Comparison of ENCODE assay signal across 8 mouse cellular contexts in the genomic region with DNA sequence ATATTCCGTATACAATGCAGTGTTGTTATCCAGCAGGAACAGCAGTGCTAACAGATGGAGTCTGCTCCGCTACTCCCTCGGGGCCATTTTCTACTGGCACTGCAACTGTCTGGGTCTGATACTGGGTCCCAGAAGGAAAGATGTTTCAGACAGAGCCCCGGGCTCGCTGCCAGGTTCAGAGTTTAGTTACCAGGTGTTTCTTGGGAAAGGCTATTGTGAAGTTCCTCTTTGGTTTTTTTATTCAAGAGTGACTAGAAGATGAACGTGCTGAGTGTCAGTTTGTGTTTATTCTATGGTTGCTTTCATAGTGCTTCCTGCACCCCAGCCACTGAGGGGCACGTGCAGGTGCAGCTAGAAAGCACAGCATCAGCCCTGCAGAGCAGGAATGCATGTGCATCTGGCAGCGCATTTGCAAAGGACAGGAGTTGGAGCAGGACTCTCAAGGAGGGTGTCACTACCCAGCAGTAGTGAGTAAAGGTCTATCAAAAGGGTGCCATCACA. TPM values are rescaled to one million over a fixed set of nuclear protein-coding genes. Genes with fewer than 3 reads are reported as not detected.
DNase-seq lines count a peak whose midpoint lies in the region; ATAC-seq and TF ChIP-seq lines count a peak whose summit lies in the region.

No protein-coding gene starts in this region.

- H3K4me3 ChIP-seq in hindbrain, embryonic 10.5 days: no peak overlapping the region
- no peak overlapping the region for H3K4me3 ChIP-seq in hindbrain, embryonic 11.5 days (ENCODE audit: low read depth, low read length)
- H3K4me3 ChIP-seq in forebrain, embryonic 13.5 days: no peak overlapping the region
- no peak overlapping the region for H3K4me3 ChIP-seq in limb, embryonic 14.5 days (replicated peaks; ENCODE audit: low read length)

- no peaks in the 10 kb centered on the region for H3K9me3 ChIP-seq in hindbrain, embryonic 10.5 days
- H3K9me3 ChIP-seq in hindbrain, embryonic 11.5 days (ENCODE audit: control insufficient read depth, low read length): no peaks in the 10 kb centered on the region
- H3K9me3 ChIP-seq in forebrain, embryonic 13.5 days (replicated peaks): no peaks in the 10 kb centered on the region
- no peaks in the 10 kb centered on the region for H3K9me3 ChIP-seq in limb, embryonic 14.5 days (ENCODE audit: control insufficient read depth, low read length)

- H3K4me1 ChIP-seq in hindbrain, embryonic 10.5 days (replicated peaks): peaks cover 11% of the 10 kb centered on the region
- no peaks in the 10 kb centered on the region for H3K4me1 ChIP-seq in hindbrain, embryonic 11.5 days (replicated peaks; ENCODE audit: control insufficient read depth, insufficient read depth, low read length)
- peaks cover 12% of the 10 kb centered on the region for H3K4me1 ChIP-seq in forebrain, embryonic 13.5 days
- H3K4me1 ChIP-seq in limb, embryonic 14.5 days (ENCODE audit: control insufficient read depth, insufficient read depth, low read length): peaks cover 18% of the 10 kb centered on the region

- no peak overlapping the region for H3K4me2 ChIP-seq in hindbrain, embryonic 11.5 days (replicated peaks; ENCODE audit: low read depth, low read length)
- no peak overlapping the region for H3K4me2 ChIP-seq in forebrain, embryonic 13.5 days
- H3K4me2 ChIP-seq in limb, embryonic 14.5 days (replicated peaks; ENCODE audit: low read depth, low read length, severe bottlenecking): no peak overlapping the region

- no peak overlapping the region for H3K9ac ChIP-seq in hindbrain, embryonic 11.5 days (ENCODE audit: low read depth, low read length)
- no peak overlapping the region for H3K9ac ChIP-seq in forebrain, embryonic 13.5 days
- no peak overlapping the region for H3K9ac ChIP-seq in limb, embryonic 14.5 days (ENCODE audit: low read depth, low read length, severe bottlenecking)

- 0 out of 2 replicates have a peak overlapping the region, but pooled peaks have one; percentile 3 for H3K27ac ChIP-seq in hindbrain, embryonic 10.5 days
- H3K27ac ChIP-seq in hindbrain, embryonic 11.5 days (ENCODE audit: low read depth, low read length): no peak overlapping the region
- peak overlapping the region; percentile 37 for H3K27ac ChIP-seq in forebrain, embryonic 13.5 days
- H3K27ac ChIP-seq in limb, embryonic 14.5 days (replicated peaks; ENCODE audit: low read depth, low read length): no peak overlapping the region

- TF ChIP-seq POLR2A in limb, embryonic 14.5 days (IDR thresholded peaks at IDR 0.05; ENCODE audit: borderline replicate concordance, extremely low read depth, insufficient read depth, insufficient read length): no peak

- ATAC-seq in hindbrain, embryonic 11.5 days (ENCODE audit: low FRiP score): no peak
- peak; percentile 84 for ATAC-seq in forebrain, embryonic 13.5 days
- ATAC-seq in limb, embryonic 14.5 days (ENCODE audit: low FRiP score, low read depth): no peak
- ATAC-seq in erythroblast, adult 5-6 weeks (replicated peaks; ENCODE audit: low FRiP score, poor library complexity, severe bottlenecking): no peak

- no peaks in the 10 kb centered on the region for H3K27me3 ChIP-seq in hindbrain, embryonic 10.5 days (ENCODE audit: insufficient read depth, poor library complexity, severe bottlenecking)
- H3K27me3 ChIP-seq in hindbrain, embryonic 11.5 days (ENCODE audit: control insufficient read depth, insufficient read depth, low read length): no peaks in the 10 kb centered on the region
- no peaks in the 10 kb centered on the region for H3K27me3 ChIP-seq in forebrain, embryonic 13.5 days
- peaks cover 7% of the 10 kb centered on the region; the same call in 1 of the 2 replicates for H3K27me3 ChIP-seq in limb, embryonic 14.5 days (ENCODE audit: control insufficient read depth, insufficient read depth, low read length)

- WGBS in hindbrain, embryonic 10.5 days: 72% methylated on average over 8 of the region's 8 CpGs
- WGBS in hindbrain, embryonic 11.5 days: 69% methylated on average over 8 of the region's 8 CpGs
- WGBS in forebrain, embryonic 13.5 days: 61% methylated on average over 8 of the region's 8 CpGs
- 30% methylated on average over 8 of the region's 8 CpGs for WGBS in limb, embryonic 14.5 days

- H3K36me3 ChIP-seq in hindbrain, embryonic 10.5 days: no peaks in the 10 kb centered on the region
- H3K36me3 ChIP-seq in hindbrain, embryonic 11.5 days (ENCODE audit: control insufficient read depth, insufficient read depth, low read length): no peaks in the 10 kb centered on the region
- peaks cover 2% of the 10 kb centered on the region; the same call in 1 of the 2 replicates for H3K36me3 ChIP-seq in forebrain, embryonic 13.5 days (ENCODE audit: poor library complexity, severe bottlenecking)
- H3K36me3 ChIP-seq in limb, embryonic 14.5 days (ENCODE audit: control insufficient read depth, insufficient read depth, low read length): no peaks in the 10 kb centered on the region

- DNase-seq in hindbrain, embryonic 10.5 days (ENCODE audit: low spot score): no peak
- no peak for DNase-seq in hindbrain, embryonic 11.5 days (ENCODE audit: low spot score)
- DNase-seq in MEL-GATA-1-ER (ENCODE audit: extremely low read depth, low read depth): peak; percentile 68
- peak; percentile 64 for DNase-seq in limb, embryonic 14.5 days (ENCODE audit: low spot score)
- DNase-seq in yolk sac, embryonic 10.5 days (ENCODE audit: low spot score): no peak
- no peak for DNase-seq in natural killer cell, adult 2 months (ENCODE audit: low spot score in 2 of 2)

RNA-seq across cellular contexts. Expression of gene Slc38a6, which starts 47.5 kb away (rescaled TPM):
- polyA plus RNA-seq in hindbrain, embryonic 10.5 days (2016; fragmentation: Nextera tagmentation; extraction: Ambion mirVana): 7.0 and 10.1 TPM in 2 replicates
- 9.4 and 16.8 TPM in 2 replicates for polyA plus RNA-seq in hindbrain, embryonic 11.5 days (2014; fragmentation: Nextera tagmentation; extraction: Ambion mirVana)
- 7.4 and 7.6 TPM in 2 replicates for polyA plus RNA-seq in forebrain, embryonic 13.5 days (2015; fragmentation: Nextera tagmentation; extraction: Ambion mirVana)
- 37.6 and 47.3 TPM in 2 replicates for polyA plus RNA-seq in limb, embryonic 14.5 days (2012; rRNA removed)
- 13.1 and 17.2 TPM in 2 replicates for polyA plus RNA-seq in limb, embryonic 14.5 days (2014; fragmentation: Nextera tagmentation; extraction: Ambion mirVana)
- total RNA-seq in erythroblast, adult 5-6 weeks (2015; ENCODE audit: low replicate concordance): 0.63 and 2.7 TPM in 2 replicates
- 0.68 and 4.5 TPM in 2 replicates for total RNA-seq in erythroblast, adult 5-6 weeks (2017; ENCODE audit: low replicate concordance)

RNA-seq across cellular contexts. Expression of gene Trmt5, which starts 47.6 kb away (rescaled TPM):
- polyA plus RNA-seq in hindbrain, embryonic 10.5 days (2016; fragmentation: Nextera tagmentation; extraction: Ambion mirVana): 18.3 and 20.3 TPM in 2 replicates
- 19.2 and 22.3 TPM in 2 replicates for polyA plus RNA-seq in hindbrain, embryonic 11.5 days (2014; fragmentation: Nextera tagmentation; extraction: Ambion mirVana)
- polyA plus RNA-seq in forebrain, embryonic 13.5 days (2015; fragmentation: Nextera tagmentation; extraction: Ambion mirVana): 15.8 TPM in 2 replicates
- polyA plus RNA-seq in limb, embryonic 14.5 days (2012; rRNA removed): 14.1 and 15.3 TPM in 2 replicates
- polyA plus RNA-seq in limb, embryonic 14.5 days (2014; fragmentation: Nextera tagmentation; extraction: Ambion mirVana): 14.5 and 16.6 TPM in 2 replicates
- 4.6 and 14.4 TPM in 2 replicates for total RNA-seq in erythroblast, adult 5-6 weeks (2015; ENCODE audit: low replicate concordance)
- total RNA-seq in erythroblast, adult 5-6 weeks (2017; ENCODE audit: low replicate concordance): 2.4 and 8.1 TPM in 2 replicates

Comparison
In these comparisons a context has a peak if more than half of its experiments do, and no peak if none do; other contexts are left out.
1. H3K27ac ChIP-seq: peak in hindbrain, embryonic 10.5 days (single experiment) and forebrain, embryonic 13.5 days (single experiment); none in hindbrain, embryonic 11.5 days (single experiment) and limb, embryonic 14.5 days (single experiment).
2. DNase-seq: peak in MEL-GATA-1-ER (single experiment) and limb, embryonic 14.5 days (single experiment); none in hindbrain, embryonic 10.5 days (single experiment), hindbrain, embryonic 11.5 days (single experiment), yolk sac, embryonic 10.5 days (single experiment) and natural killer cell, adult 2 months (0 of 2).